Mouse (Mus musculus): ENCODE data around the gene Mpp1.

- peak; percentile 27; the same call in 1 of the 2 replicates for TF ChIP-seq POLR2A (IDR thresholded peaks at IDR 0.05; ENCODE audit: control insufficient read depth, low read depth, low read length)
- no peak for TF ChIP-seq CTCF (IDR thresholded peaks at IDR 0.05; ENCODE audit: control insufficient read depth, insufficient read depth, insufficient replicate concordance, low read depth, low read length)
Observed at GRCm38 (mm10) chrX:75095369-75096162, 35.2 kb downstream of the Mpp1 start, which contains the start of gene Dkc1.
